Mouse (Mus musculus) neutrophil, adult 5-6 weeks (primary cell): ENCODE data around the gene Myl12a. TPM values are rescaled to one million over a fixed set of nuclear protein-coding genes. Genes with fewer than 3 reads are reported as not detected.

Source experiments
- ATAC-seq: fragments of 151-379, 151-347 bp; 2 replicates; pipeline ENCODE4 v1.8.0; 2017; ENCODE audit warnings: mild to moderate bottlenecking, moderate TSS enrichment; ENCODE audit not compliant: insufficient number of reproducible peaks, poor library complexity, low FRiP score, severe bottlenecking; ENCODE audit errors: extremely low read depth
- total RNA-seq: library from RNA; stranded (forward); fragments of 200-1000 nt; gene quantifications from 2 replicates; pipeline ENCODE4 v1.2.3, GENCODE M21; 2017

Myl12a gene
- total RNA-seq, 1 experiment from 2014 or later, result 159 TPM

- no peak for ATAC-seq
Observed at GRCm38 (mm10) chr17:71013105-71013504, 10.4 kb upstream of the Myl12a start.

- ATAC-seq, result no peak
Observed at GRCm38 (mm10) chr17:71011931-71012662, 9.4 kb upstream of the Myl12a start.

GRCm38 (mm10) chr17:71010646-71011242 is 8.1 kb upstream of the Myl12a start:
- ATAC-seq, result 0 out of 2 replicates have a peak, but pooled peaks have one; percentile 23

- no peak for ATAC-seq
Observed at GRCm38 (mm10) chr17:71009751-71010150, 7.1 kb upstream of the Myl12a start.

- no peak for ATAC-seq
Observed at GRCm38 (mm10) chr17:71008676-71009075, 6.0 kb upstream of the Myl12a start.

GRCm38 (mm10) chr17:71006976-71007375 is 4.3 kb upstream of the Myl12a start:
- ATAC-seq, result no peak

GRCm38 (mm10) chr17:71004186-71004960 is 1.7 kb upstream of the Myl12a start:
- peak; percentile 72 for ATAC-seq

- ATAC-seq, result no peak
Observed at GRCm38 (mm10) chr17:71003721-71004120, 1.0 kb upstream of the Myl12a start.

GRCm38 (mm10) chr17:71003112-71003511 is 434 bp upstream of the Myl12a start:
- ATAC-seq, result no peak

- peak; percentile 74 for ATAC-seq
Observed at GRCm38 (mm10) chr17:71002081-71002743, 466 bp downstream of the Myl12a start, which contains the start of gene Myom1. Myom1 (plus strand) TSS chr17:71002633.

- no peak for ATAC-seq
Observed at GRCm38 (mm10) chr17:71001699-71002080, 988 bp downstream of the Myl12a start.

- ATAC-seq, result no peak
Observed at GRCm38 (mm10) chr17:71001067-71001466, 1.6 kb downstream of the Myl12a start.

GRCm38 (mm10) chr17:71000255-71000654 is 2.4 kb downstream of the Myl12a start:
- no peak for ATAC-seq

- no peak for ATAC-seq
Observed at GRCm38 (mm10) chr17:70999187-70999586, 3.5 kb downstream of the Myl12a start.

GRCm38 (mm10) chr17:70998400-70998975 is 4.2 kb downstream of the Myl12a start:
- ATAC-seq, result no peak

GRCm38 (mm10) chr17:70997836-70998235 is 4.8 kb downstream of the Myl12a start:
- ATAC-seq, result no peak

GRCm38 (mm10) chr17:70995551-70995950 is 7.1 kb downstream of the Myl12a start:
- no peak for ATAC-seq

GRCm38 (mm10) chr17:70994671-70995070 is 8.0 kb downstream of the Myl12a start:
- no peak for ATAC-seq

GRCm38 (mm10) chr17:70993385-70993807 is 9.3 kb downstream of the Myl12a start:
- ATAC-seq, result no peak
